Mouse (Mus musculus) ovary, postnatal 10 days (tissue): Measurements from ENCODE around the gene Slc22a12.

ENCODE experiments used
- DNase-seq: peaks from one replicate; pipeline ENCODE4 v3.0.0; 2022; ENCODE audit warnings: low spot score

The Slc22a12 gene

DNA sequence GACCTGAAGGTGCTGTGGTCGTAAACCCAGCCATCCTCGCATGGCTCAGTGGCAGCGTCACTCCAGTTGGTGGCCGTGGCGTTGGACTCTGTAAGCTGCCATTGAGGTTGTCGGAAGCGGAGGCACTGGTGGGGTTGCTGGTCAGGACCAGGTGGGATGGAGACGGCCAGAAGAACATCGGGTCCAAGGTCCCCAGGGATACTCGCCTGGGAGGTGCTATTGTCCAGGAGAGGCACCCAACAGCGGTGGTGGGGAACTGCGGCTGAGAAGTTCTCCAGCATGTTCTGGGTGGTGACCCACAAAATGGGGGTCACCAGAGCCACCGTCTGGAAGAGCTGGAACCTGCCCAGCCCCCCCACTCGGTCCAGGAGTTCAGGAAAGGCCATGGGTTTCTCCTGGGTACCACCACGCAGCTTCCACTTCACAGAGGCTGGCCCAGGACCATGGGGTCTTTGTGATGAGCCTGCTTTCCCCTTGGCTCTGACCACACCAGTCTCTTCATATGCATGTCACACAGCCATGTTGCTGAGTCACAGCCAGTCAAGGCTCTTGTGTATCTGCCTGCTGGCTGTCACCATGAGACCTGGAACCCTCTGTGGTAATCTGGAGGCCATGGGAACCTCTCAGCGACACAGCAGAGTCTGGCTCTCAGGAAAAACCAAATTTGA lies at the start of gene Slc22a12:
Slc22a12 (minus strand) TSS at position 666 of the 668 bp plus-strand sequence.
- no peak for DNase-seq

DNA sequence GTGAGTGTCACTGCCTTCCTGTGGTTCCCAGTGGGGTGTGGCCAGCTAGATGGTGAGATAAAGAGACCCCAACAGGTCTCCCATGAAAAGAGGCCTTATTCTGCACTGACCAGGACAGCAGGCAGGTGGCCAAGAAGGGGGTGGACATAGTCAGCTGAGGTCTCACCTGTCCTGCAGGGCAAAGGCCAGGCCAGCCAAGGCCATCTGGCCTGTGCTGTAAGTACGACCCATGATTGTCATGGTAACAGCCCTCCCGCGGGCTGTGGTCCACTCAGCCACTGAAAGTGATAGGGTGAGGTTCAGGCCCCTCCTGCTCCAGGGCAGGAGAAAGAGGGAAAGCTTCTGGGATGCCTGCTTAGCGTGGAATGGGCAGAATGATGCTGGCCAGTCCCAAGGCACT lies 29.2 kb upstream of the Slc22a12 start:
- DNase-seq, result no peak

DNA sequence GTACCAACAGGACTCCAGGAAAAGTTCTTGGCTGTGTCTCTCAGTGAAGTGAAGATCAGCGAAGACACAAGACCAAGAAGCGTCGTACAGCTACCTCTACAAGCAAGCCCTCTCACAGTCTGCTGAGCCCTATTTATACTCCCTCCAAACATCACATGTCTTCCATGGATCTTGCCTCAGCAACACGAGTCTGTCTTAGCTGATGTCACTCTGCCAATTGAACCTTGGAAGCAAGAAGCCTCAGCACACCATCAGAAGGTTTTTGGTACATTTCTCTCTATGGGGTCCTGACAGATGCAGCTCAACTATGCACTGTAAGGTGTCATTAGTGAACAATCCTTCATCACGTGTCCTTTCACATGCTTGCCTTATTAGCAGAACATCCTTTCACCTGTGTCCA lies 28.6 kb upstream of the Slc22a12 start:
- DNase-seq, result no peak

DNA sequence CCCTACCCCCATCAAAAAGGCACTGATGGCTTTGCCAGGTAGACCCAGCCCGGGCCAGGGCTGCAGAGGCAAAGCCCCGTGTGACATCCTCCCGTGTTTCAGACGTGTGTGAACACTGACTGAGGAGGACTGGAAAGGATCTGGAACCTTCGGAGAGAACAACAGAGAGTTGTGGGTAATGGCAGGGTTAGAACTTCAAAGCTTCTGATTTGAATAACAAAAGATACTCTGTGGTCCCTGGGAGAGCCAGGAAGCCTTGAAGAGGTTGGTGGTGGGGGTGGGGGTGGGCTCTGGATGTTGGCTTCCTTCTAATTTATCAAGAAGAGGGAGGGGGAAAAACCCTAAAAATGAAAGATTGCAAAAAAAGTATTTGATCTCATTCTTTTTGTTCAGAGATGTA lies 26.7 kb upstream of the Slc22a12 start:
- no peak for DNase-seq

DNA sequence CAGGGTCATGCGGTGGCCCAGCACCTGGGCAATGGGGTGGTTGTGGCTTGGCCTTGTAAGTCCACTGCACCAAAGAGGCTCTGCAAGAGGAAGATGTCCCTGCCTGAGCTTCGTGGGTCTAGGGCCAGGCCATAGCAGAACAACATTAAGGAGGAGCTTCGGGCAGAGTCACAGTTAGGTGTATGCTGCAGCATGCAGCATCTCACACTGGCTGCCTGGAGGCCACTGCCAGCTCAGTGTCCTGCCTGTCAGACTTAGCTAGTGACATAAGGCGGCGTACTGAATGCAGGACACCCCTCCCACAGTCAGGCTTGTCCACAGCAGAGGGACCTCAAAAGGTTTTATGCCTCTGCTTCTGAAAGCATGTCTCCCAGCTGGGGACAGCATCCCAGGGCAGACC lies 26.2 kb upstream of the Slc22a12 start:
- no peak for DNase-seq

DNA sequence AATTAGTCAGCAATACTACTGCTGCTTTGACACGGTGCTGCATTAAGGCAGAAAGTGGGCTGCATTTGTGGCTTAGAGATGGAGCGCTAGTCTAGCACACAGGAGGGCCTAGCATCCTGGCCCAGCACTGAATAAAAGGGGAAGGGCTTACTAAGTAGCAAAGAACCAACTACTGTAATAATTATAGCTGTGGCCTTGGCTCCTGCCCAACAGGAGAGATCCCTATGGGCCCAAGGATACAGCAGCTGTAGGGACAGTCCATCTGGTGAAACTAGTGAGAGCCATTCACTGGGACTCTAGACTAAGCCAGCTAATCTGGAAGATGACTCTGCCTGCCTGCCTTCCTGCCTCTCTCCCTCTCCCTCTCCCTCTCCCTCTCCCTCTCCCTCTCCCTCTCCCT lies 23.6 kb upstream of the Slc22a12 start:
- no peak for DNase-seq

DNA sequence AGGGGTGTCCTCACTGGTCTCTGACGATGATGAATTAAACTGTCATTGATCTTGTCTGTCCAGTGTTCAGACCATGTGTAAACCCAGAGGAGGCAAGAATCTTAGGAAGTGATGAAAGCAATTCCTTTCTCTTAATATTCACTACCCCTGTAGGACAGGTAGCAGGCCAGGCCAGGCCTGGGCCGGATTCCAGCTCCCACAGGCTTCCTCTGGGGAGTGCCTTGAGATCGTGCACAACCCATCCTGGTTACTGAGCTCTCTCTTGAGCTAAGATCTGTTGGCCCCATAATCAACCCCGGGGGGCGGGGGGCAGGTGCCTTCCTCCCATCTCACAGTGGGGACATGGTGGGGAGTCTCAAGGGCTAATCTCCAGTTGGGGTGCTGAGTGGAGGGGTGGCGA lies 22.3 kb upstream of the Slc22a12 start:
- no peak for DNase-seq

DNA sequence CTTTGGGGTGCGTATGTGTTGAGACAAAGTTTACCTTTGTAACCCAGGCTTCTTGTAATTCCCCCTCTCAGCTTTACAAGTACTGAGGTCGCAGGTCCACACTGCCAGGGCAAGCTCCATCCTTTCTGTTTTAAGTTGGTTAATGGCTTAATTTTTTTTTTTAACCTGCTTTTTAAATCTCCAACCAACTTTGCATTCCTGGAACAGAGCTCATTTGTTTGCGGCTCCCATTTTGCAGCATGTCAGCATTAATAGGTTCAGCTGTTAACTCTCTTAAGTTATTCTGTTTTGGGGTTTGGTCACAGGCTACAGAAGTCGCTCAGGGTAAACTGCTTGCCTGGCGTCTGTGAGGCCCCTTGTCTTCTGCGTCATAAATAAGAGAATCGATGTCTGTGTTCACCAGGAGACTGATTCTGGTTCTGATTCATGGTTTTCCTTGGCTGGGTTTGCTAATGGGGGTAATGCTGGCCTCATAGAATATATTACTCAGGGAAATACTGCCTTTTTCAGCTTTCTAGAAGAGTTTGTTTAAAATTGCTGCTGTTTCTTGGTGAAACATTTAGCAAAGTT lies 17.5 kb upstream of the Slc22a12 start:
- no peak for DNase-seq

DNA sequence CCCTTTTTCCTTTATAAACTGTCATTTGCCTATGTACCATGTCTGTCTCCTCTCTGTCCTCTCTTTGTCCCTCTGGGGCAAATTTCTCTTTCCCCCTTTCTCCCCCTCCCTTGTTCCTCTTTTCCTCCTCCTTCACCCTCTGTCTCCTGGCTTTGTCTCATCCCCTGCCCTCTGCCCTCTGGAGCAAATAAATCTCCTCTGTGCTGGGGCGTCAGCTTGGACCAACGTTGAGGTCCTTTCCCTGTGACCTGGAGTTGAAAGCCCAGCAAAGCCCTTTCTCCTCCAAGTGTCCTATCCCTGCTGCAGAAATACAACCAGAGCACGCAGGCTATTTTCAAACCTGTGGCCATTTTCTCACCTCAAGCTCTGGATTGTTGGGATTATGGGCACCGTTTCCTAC lies 16.7 kb upstream of the Slc22a12 start:
- DNase-seq, result no peak

DNA sequence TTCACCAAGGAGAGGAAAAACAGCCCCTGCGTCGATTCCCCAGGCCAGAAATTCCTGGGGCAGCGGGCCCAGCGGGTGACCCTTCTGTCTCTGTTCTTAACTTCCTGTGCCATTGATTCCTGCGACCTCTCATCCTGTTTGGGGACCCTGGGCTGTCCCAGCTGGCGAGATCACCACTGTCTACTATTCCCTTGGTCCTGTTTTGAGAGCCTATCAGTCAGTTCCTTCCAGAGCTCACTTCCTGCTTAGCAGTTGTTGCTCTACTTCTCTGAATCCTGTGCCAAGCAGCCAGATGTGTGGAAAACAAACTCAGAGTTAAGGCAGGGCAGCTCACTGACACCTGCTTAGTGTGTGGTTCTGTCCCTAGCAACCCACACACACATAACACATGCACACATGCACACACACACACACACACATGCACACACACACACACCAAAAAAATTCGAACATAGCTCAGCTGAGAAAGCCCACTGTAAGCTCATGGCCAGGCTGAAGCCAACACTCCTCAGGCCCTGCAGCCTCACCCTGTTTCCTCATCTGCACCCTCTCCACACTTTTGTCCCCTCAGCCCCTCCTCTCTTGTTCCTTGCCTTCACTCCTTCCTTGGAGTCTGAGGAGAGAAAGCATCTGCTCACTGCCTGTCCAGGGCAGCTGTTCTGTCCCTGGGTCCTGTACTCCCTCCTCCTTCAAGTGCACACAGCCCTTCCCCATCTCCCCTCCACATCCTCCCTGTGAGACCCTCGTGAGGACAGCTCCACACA lies 11.2 kb upstream of the Slc22a12 start:
- no peak for DNase-seq

DNA sequence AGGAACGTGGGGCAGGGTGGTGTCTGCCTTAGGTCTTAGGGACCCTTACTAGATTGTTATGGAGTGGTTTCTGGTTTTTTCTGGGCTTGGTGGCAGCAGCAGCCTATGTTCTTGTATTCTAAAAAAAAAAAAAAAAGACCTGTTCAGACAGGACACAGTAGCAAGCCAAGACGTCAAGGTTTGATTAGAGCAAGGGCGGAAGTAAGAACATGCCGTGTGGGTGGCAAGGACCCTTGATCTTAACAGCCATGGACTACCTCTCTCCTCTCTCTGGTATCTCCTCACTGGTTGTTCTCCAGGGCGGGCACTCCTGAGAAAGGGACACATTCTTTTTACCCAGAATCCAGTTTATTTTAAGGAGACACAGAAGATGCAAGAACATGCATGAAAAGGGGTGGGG lies 10.3 kb upstream of the Slc22a12 start:
- DNase-seq, result no peak

DNA sequence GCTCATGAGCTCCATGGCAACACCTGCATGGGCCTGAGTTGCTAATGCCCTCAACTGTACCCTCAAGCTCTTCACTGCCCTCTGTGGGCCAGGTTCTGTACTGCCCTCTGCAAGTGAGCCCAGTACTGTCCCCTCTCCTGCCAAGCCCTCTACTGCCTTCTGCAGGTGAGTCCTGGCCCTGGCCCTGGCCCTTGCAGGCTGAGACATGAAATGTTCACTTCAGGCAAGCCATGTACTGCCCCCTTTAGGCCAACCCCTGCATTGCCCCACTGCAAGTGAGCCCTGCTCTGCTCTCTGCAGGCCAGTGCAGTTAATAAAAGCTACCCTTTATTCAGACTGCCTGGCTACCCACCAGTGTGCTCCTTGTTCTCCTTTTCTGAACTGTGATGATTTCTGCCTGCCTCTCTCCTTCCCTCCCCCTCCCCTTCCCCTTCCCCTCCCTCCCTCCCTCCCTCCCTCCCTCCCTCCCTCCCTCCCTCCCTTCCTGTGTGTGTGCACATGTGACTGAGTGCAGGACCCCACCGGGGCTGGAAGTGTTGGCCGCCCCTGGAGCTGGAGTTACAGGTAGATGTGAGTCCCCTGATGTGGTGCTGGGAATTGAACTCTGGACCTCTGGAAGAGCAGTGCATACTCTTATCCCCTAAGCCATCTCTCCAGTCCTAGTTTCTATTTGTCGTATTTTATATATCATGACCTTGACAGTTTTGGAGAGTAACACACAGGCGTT lies 9.6 kb upstream of the Slc22a12 start:
- no peak for DNase-seq

DNA sequence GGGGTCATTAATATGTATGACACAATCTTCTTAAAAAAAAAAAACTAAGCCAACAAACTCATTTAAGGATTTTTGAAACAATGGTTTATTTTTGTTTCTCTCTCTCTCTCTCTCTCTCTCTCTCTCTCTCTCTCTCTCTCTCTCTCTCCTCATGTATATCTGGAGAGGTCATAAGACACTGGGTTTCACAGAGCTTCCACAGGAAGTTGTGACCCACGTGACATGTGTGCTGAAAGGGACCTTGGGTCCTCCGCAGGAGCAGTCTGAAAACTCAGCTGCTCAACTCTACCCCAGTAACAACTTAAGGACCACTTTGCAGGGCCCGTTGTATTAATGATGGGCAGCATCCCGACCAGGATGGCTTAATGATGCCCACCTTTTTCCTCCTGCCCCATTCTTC lies 8.4 kb upstream of the Slc22a12 start:
- DNase-seq, result no peak

DNA sequence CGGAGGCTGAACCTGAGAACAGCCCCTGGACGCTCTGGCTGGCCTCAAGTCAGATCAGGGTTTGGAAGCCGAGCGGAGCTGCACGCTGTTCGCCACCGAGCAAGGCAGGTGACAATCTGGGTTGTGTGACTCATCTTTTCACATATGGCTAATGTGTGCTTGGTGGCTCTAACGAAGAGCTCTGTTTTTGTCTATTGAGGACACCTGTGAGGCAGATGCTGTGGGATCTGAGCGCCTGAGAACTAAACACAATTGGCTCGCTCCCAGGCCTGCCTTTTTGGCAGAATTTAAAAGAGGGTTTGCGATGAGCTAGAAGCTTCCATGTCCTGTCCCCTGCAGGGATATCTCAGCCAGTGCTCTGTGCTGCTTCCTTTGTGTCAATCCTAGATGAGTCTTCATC lies 6.7 kb upstream of the Slc22a12 start:
- no peak for DNase-seq

DNA sequence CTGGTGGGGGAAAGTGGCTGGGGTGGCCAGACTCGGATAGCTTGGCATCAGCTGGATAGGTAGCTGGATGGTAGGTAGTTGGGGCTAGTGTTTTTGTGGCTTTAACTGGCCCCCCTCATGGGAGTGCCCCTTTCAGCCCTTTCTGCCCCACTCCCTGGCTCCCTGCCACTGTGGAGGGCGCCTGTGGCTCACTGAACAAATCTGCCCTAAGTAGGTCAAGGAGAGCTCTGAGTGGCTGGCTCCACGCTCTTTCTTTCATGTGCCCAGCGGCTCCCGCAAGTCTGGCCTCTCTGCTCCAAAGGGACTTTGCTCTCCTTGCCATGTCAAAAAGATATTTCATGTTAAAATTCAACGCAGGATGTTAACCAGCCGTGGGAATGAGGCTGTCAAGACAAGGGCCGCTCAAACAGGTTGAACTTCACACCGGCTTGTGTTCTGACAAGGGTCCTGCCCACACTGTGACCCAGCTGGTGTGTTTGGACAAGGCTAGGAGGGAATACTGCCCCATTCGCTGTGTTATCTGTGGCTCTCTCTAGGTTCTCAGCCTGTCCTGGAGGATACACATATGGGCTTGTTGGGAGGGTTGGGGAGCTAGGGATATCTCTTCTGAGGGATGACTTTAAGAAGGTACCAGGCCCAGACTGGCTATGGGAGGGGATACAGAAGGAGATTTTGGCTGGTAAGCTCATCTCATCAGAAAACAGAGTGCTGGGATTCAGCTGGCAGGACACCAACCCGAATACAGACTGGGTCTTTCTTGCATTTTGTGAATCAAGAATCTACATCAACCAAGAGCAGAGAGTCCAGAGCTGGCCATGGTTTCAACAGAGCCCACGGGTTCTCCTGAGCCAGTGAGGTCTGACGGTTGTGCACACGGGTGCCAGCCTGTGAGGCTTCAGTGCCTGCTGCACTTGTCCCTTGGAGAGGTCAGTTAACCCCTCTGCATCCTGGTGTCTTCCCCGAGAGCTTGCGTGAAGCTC lies 5.9 kb upstream of the Slc22a12 start:
- no peak for DNase-seq

DNA sequence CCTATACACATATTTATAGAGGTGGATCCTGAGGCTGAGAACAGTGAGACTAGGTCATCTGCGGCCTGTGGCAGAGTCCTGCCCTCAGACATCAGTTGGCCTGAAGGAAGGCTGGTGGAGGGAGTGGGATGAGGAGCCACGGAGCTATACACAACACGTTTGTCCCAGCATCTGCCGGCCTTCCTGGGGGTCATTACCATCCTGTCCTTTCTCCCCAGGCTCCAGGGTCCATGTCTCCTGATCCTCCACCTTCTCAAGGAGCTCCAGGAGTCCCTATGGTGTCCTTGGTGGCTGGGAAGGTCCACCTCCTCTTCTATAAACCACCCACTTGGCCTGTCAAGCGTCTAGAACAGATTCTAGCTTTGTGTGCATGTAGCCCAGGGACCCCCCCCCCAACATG lies 5.0 kb upstream of the Slc22a12 start:
- no peak for DNase-seq

DNA sequence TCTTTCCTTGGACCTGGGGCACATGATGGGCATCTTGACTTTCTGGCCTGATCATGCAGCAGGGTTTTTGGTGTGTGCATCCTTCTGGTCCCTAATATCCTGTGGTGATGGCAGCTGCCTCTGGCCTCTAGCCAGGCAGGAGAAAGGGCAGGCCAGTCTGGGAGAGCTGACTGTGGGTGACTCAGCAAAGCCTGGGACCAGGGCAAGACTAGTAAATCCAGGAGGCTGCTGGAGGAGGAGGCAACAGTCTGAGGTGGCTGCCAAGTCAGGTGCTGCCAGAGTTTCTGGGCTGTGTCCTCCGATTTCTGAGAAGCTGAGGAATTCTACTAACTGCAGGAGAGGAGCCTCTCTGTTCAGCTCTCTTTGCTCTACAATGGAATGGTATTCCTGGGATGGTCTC lies 3.3 kb upstream of the Slc22a12 start:
- DNase-seq, result no peak

DNA sequence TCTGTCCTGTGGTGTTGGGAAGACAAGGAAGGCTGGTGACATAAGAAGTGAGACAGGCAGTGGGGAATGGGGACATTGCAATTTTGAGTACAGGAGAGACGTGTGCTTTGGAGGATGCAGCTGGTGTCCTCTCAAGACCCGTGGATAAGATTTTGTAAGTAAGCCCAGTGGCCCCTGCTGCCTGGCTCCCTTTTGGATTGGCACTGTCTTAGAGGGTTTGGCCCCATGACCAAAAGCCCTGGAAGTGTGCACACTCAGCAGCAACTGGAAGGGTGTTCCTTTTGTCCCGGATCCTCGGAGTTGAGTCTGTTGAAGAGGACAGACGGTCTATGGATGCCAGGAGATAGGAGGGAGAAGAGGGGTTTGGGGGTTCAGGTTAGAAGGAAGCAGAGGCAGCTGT lies 2.6 kb upstream of the Slc22a12 start:
- DNase-seq, result no peak

DNA sequence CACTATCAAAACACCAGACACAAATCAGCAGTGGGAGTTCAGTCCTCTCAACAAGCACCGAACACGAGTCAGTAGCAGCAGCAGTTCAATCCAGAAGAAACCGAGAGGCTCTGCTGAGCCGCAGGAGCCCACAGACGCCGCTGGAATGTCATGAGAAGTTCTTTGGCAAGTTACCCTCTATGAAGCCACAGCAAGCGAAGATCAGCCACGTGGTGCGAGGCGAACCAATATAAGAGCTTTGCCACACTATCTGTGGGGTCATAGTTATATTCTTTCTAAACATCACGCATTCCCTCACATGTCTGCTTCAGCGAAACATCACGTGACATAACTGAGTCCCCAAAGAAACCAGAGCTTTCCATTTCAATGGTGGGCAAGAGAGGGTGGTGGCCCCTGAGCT lies 1.9 kb upstream of the Slc22a12 start:
- DNase-seq, result no peak

DNA sequence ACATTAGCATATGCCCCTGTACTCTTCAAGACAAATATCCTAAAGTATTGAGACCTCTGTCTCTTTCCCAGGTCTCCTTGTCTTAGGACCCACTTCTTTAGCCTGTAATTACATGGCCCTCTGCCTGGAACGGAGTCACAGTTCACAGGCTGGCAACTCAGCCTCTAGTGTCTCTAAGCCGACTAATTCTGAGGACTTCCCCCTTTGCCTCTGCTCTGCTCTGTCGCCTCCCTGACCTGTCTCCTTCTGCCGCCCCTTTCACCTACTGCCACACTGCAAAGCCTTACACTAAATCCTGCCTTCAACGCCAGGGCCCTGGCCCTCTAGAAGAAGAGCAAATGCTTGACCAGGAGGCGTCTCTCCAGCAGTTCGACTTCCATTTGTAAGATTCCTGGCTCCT lies 686 bp upstream of the Slc22a12 start:
- no peak for DNase-seq

DNA sequence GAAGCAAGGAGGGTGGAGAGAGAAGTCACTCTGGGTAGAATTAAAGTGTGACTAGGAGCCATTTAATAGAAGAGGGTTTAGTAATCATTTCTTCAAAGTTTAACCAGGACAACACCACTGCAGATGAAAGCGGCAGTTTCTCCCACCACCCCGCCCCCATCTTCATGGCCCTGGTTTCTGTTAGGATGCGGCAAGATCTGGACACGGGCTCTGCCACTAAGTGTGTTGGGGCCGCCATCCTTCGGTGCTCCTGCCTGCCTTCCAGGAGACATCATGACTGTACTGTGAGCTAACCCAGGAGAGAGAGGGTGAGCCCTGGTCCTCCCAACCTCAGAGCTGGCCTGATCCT lies 177 bp upstream of the Slc22a12 start:
- no peak for DNase-seq

DNA sequence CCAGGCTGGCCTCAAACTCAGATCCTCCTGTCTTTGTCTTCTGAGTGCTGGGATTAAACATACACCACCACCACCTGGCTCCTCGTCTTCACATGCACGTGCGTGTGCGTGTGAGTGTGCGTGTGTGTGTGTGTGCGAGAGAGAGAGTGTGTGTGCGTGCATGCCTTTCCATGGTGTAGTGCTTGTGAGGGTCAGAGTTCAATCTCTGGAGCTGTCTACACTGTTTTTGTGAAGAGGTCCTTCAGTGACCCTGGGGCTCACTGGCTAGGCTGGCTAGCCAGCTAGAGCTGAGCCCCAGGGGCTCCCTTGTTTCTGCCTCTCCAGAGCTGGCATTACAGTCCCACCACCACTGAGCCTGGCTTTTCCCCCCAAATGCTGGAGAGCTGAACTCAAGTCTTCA lies 1.3 kb downstream of the Slc22a12 start:
- DNase-seq, result no peak
